Comparison of ENCODE assay signal across 28 mouse cellular contexts in the genomic region with DNA sequence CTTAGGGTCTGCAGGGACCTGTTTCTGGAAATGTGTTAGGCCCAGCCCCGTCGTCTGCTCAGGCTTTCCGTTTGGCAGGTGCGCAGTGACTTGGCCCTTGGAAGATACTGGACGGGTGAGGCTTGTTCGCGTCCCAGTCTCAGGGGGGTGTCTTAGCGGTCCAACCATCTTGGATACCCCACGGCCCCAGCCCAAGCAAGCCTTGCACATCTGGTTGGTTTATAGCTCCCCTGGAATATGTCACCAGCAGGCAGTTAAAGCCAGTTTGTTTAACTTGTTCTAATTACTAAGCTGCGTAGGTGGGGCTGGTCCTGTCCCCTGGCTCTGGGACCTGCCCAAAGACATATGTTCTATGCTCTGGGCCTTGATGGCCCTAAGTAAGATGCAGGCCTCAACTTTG.
A peak's percentile ranks its signal among the peaks of the same experiment; 100 is the strongest.
DNase-seq lines count a peak whose midpoint lies in the region; ATAC-seq and TF ChIP-seq lines count a peak whose summit lies in the region.
"Had no signal": no experiment of that assay in that cellular context is flagged by ENCODE, and none has a peak within 500 bp of the region (broad histone marks: within the 10 kb centered on the region; RNA-seq: fewer than 3 reads in every experiment).

No protein-coding gene starts in this region.

- no peaks in the 10 kb centered on the region for H3K9me3 ChIP-seq in embryonic facial prominence, embryonic 12.5 days
- H3K9me3 ChIP-seq in embryonic facial prominence, embryonic 10.5 days, result peaks cover 14% of the 10 kb centered on the region; the same call in 1 of the 2 replicates
- H3K9me3 ChIP-seq in limb, embryonic 11.5 days (ENCODE audit: control insufficient read depth, low read length), result peaks cover 4% of the 10 kb centered on the region; the same call in 1 of the 2 replicates
- peaks cover 4% of the 10 kb centered on the region; the same call in 1 of the 2 replicates for H3K9me3 ChIP-seq in limb, embryonic 14.5 days (ENCODE audit: control insufficient read depth, low read length)
- H3K9me3 ChIP-seq: heart, embryonic 10.5 days; heart, embryonic 13.5 days had no signal

- WGBS in embryonic facial prominence, embryonic 12.5 days, result 88% methylated on average over 10 of the region's 10 CpGs
- WGBS in embryonic facial prominence, embryonic 10.5 days, result 93% methylated on average over 10 of the region's 10 CpGs
- WGBS in limb, embryonic 11.5 days, result 41% methylated on average over 10 of the region's 10 CpGs
- WGBS in limb, embryonic 14.5 days, result 23% methylated on average over 10 of the region's 10 CpGs

- TF ChIP-seq POLR2A in limb, embryonic 14.5 days (IDR thresholded peaks at IDR 0.05; ENCODE audit: borderline replicate concordance, extremely low read depth, insufficient read depth, insufficient read length), result no peak

- no peak overlapping the region for H3K4me3 ChIP-seq in embryonic facial prominence, embryonic 12.5 days
- no peak overlapping the region for H3K4me3 ChIP-seq in embryonic facial prominence, embryonic 10.5 days
- H3K4me3 ChIP-seq in limb, embryonic 11.5 days (ENCODE audit: low read depth, low read length), result no peak overlapping the region
- no peak overlapping the region for H3K4me3 ChIP-seq in limb, embryonic 14.5 days (replicated peaks; ENCODE audit: low read length)
- H3K4me3 ChIP-seq: erythroblast, embryonic 14.5 days; forebrain, embryonic 12.5 days; forebrain, embryonic 15.5 days; heart, adult 2 months; heart, embryonic 10.5 days; heart, embryonic 13.5 days had no signal

- intact Hi-C loops in left cerebral cortex, postnatal 25 days (cut with DNase I), result no loop called here
- intact Hi-C loops in left cerebral cortex, postnatal 4 days (cut with DNase I), result no loop called here

- no peak overlapping the region for H3K9ac ChIP-seq in embryonic facial prominence, embryonic 12.5 days
- no peak overlapping the region for H3K9ac ChIP-seq in limb, embryonic 11.5 days (ENCODE audit: low read length)
- H3K9ac ChIP-seq in limb, embryonic 14.5 days (ENCODE audit: low read depth, low read length, severe bottlenecking), result no peak overlapping the region
- H3K9ac ChIP-seq: forebrain, embryonic 12.5 days; forebrain, embryonic 15.5 days; heart, embryonic 13.5 days; hindbrain, embryonic 14.5 days had no signal

- no peaks in the 10 kb centered on the region for H3K36me3 ChIP-seq in embryonic facial prominence, embryonic 12.5 days
- peaks cover 17% of the 10 kb centered on the region for H3K36me3 ChIP-seq in embryonic facial prominence, embryonic 10.5 days (replicated peaks)
- no peaks in the 10 kb centered on the region for H3K36me3 ChIP-seq in limb, embryonic 11.5 days (ENCODE audit: control insufficient read depth, insufficient read depth, low read length)
- H3K36me3 ChIP-seq in limb, embryonic 14.5 days (ENCODE audit: control insufficient read depth, insufficient read depth, low read length), result 0 out of 2 replicates have a peak, but pooled peaks cover 3% of the 10 kb centered on the region
- H3K36me3 ChIP-seq: forebrain, embryonic 12.5 days; forebrain, embryonic 15.5 days; G1E; heart, embryonic 10.5 days; heart, embryonic 13.5 days had no signal

- DNase-seq in embryonic facial prominence, embryonic 10.5 days (ENCODE audit: low spot score), result no peak
- peak; percentile 75 for DNase-seq in forelimb bud, embryonic 11.5 days (ENCODE audit: low read depth, low spot score)
- peak; percentile 77 for DNase-seq in limb, embryonic 11.5 days (ENCODE audit: low spot score)
- no peak for DNase-seq in limb, embryonic 14.5 days (ENCODE audit: low spot score)
- DNase-seq in left cerebral cortex, postnatal 25 days (ENCODE audit: low spot score in 2 of 2), result no peak
- DNase-seq in left cerebral cortex, postnatal 4 days, result no peak
- no peak for DNase-seq in adrenal gland, adult 8-10 months
- DNase-seq: adrenal gland, postnatal 14 days; cerebellum, adult 11 months; cerebellum, adult 2 months; cerebellum, adult 9-11 months; cerebellum, postnatal 25 days; embryo, embryonic 11 days; gastrocnemius, postnatal 10 days; gastrocnemius, postnatal 36 days; heart, adult 2 months; heart, postnatal 14 days; heart, postnatal 4 days had no signal

- no peak overlapping the region for H3K4me2 ChIP-seq in embryonic facial prominence, embryonic 12.5 days (replicated peaks)
- H3K4me2 ChIP-seq in limb, embryonic 11.5 days (ENCODE audit: low read depth, severe bottlenecking), result peak overlapping the region; percentile 24; the same call in 1 of the 2 replicates
- no peak overlapping the region for H3K4me2 ChIP-seq in limb, embryonic 14.5 days (replicated peaks; ENCODE audit: low read depth, low read length, severe bottlenecking)
- H3K4me2 ChIP-seq: forebrain, embryonic 12.5 days; forebrain, embryonic 15.5 days; heart, embryonic 13.5 days; hindbrain, embryonic 14.5 days had no signal

- H3K4me1 ChIP-seq in embryonic facial prominence, embryonic 12.5 days, result peaks cover 14% of the 10 kb centered on the region
- peaks cover 45% of the 10 kb centered on the region for H3K4me1 ChIP-seq in embryonic facial prominence, embryonic 10.5 days
- peaks cover 28% of the 10 kb centered on the region for H3K4me1 ChIP-seq in limb, embryonic 11.5 days (ENCODE audit: control insufficient read depth, insufficient read depth, low read length)
- H3K4me1 ChIP-seq in limb, embryonic 14.5 days (ENCODE audit: control insufficient read depth, insufficient read depth, low read length), result peaks cover 13% of the 10 kb centered on the region
- H3K4me1 ChIP-seq: forebrain, embryonic 12.5 days; forebrain, embryonic 15.5 days had no signal

- H3K27me3 ChIP-seq in embryonic facial prominence, embryonic 12.5 days, result no peaks in the 10 kb centered on the region
- no peaks in the 10 kb centered on the region for H3K27me3 ChIP-seq in embryonic facial prominence, embryonic 10.5 days (replicated peaks; ENCODE audit: low read depth, poor library complexity, severe bottlenecking)
- H3K27me3 ChIP-seq in limb, embryonic 11.5 days (ENCODE audit: control insufficient read depth, insufficient read depth, low read length), result no peaks in the 10 kb centered on the region
- H3K27me3 ChIP-seq in limb, embryonic 14.5 days (ENCODE audit: control insufficient read depth, insufficient read depth, low read length), result no peaks in the 10 kb centered on the region
- H3K27me3 ChIP-seq: forebrain, embryonic 12.5 days; forebrain, embryonic 15.5 days; heart, embryonic 13.5 days had no signal

- no peak for ATAC-seq in embryonic facial prominence, embryonic 12.5 days (ENCODE audit: insufficient number of reproducible peaks, insufficient read depth, low FRiP score, low TSS enrichment)
- ATAC-seq in limb, embryonic 11.5 days (ENCODE audit: insufficient number of reproducible peaks, low FRiP score, low TSS enrichment, low read depth), result peak; percentile 22; the same call in 1 of the 2 replicates
- ATAC-seq in limb, embryonic 14.5 days (ENCODE audit: low FRiP score, low read depth), result peak; percentile 45; the same call in 1 of the 2 replicates
- ATAC-seq: forebrain, embryonic 15.5 days; hindbrain, postnatal 0 days; Patski had no signal

- 0 out of 2 replicates have a peak overlapping the region, but pooled peaks have one; percentile 42 for H3K27ac ChIP-seq in embryonic facial prominence, embryonic 12.5 days
- H3K27ac ChIP-seq in embryonic facial prominence, embryonic 10.5 days (replicated peaks), result no peak overlapping the region
- H3K27ac ChIP-seq in limb, embryonic 11.5 days (replicated peaks; ENCODE audit: low read depth, low read length), result peak overlapping the region; percentile 70; the same call in 1 of the 2 replicates
- H3K27ac ChIP-seq in limb, embryonic 14.5 days (replicated peaks; ENCODE audit: low read depth, low read length), result peak overlapping the region; percentile 26; the same call in 1 of the 2 replicates
- H3K27ac ChIP-seq: forebrain, embryonic 12.5 days; forebrain, embryonic 15.5 days; heart, adult 2 months; heart, embryonic 10.5 days; heart, embryonic 13.5 days; hindbrain, embryonic 14.5 days; hindbrain, postnatal 0 days had no signal

Comparison
In these comparisons a context has a peak if more than half of its experiments do, and no peak if none do; other contexts are left out.
1. DNase-seq: peak in forelimb bud, embryonic 11.5 days (single experiment) and limb, embryonic 11.5 days (single experiment); none in embryonic facial prominence, embryonic 10.5 days (single experiment), limb, embryonic 14.5 days (single experiment), left cerebral cortex, postnatal 25 days (0 of 2), left cerebral cortex, postnatal 4 days (single experiment) and adrenal gland, adult 8-10 months (single experiment).